7 mouse cellular contexts compared by ENCODE assay signal in the genomic region with DNA sequence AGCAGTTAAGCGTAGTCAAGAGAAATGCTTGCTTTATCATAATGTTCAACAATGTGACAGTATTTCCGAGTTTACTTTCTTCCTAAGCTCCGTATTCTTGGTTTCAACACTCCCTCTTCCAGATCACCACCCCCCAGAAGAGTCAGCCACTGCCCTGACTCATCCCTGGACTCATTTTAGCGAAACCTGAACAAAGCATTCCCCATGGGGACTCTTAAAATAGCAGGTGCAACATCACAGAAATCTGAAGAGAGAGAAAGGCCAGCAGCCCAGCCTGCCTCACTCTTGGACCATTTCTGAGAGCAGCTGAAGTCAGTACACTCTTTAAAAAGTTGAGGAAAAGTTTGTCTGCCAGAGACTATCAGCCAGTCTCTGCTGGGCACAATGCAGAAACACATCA. TPM values are rescaled to one million over a fixed set of nuclear protein-coding genes. Genes with fewer than 3 reads are reported as not detected.
A peak's percentile ranks its signal among the peaks of the same experiment; 100 is the strongest.
DNase-seq lines count a peak whose midpoint lies in the region; ATAC-seq and TF ChIP-seq lines count a peak whose summit lies in the region.

No protein-coding gene starts in this region.

- ATAC-seq in forebrain, embryonic 13.5 days: no peak
- ATAC-seq in stomach, embryonic 14.5 days (ENCODE audit: insufficient number of reproducible peaks, insufficient read depth, low FRiP score, low read depth): no peak

- H3K4me2 ChIP-seq in forebrain, embryonic 13.5 days: peak overlapping the region; percentile 89
- H3K4me2 ChIP-seq in stomach, embryonic 14.5 days (replicated peaks; ENCODE audit: low read depth, low read length): peak overlapping the region; percentile 68

- TF ChIP-seq POLR2A in lung, adult 2 months (IDR thresholded peaks at IDR 0.05; ENCODE audit: borderline replicate concordance, extremely low read depth, low read depth, low read length): no peak

- no peak overlapping the region for H3K27ac ChIP-seq in forebrain, embryonic 13.5 days
- no peak overlapping the region for H3K27ac ChIP-seq in limb, embryonic 10.5 days
- no peak overlapping the region; the same call in 1 of the 2 replicates for H3K27ac ChIP-seq in stomach, embryonic 14.5 days (ENCODE audit: low read length)

- peaks cover 3% of the 10 kb centered on the region; the same call in 1 of the 2 replicates for H3K4me1 ChIP-seq in lung, adult 2 months (ENCODE audit: control insufficient read depth, insufficient read depth, low read length)
- peaks cover 19% of the 10 kb centered on the region for H3K4me1 ChIP-seq in forebrain, embryonic 13.5 days
- peaks cover 22% of the 10 kb centered on the region for H3K4me1 ChIP-seq in limb, embryonic 10.5 days
- H3K4me1 ChIP-seq in stomach, embryonic 14.5 days (ENCODE audit: control insufficient read depth, insufficient read depth, low read length): 0 out of 2 replicates have a peak, but pooled peaks cover 2% of the 10 kb centered on the region

- 39% methylated on average over 4 of the region's 4 CpGs for WGBS in lung, adult 2 months
- WGBS in forebrain, embryonic 13.5 days: 55% methylated on average over 4 of the region's 4 CpGs
- WGBS in limb, embryonic 10.5 days: 81% methylated on average over 4 of the region's 4 CpGs
- 42% methylated on average over 4 of the region's 4 CpGs for WGBS in stomach, embryonic 14.5 days

- DNase-seq in lung, adult 2 months: no peak
- no peak for DNase-seq in lung, postnatal 25 days (ENCODE audit: low spot score)
- no peak for DNase-seq in limb, embryonic 10.5 days (ENCODE audit: low spot score)
- DNase-seq in thymus, postnatal 4 days: no peak
- DNase-seq in testis, postnatal 10 days (ENCODE audit: low spot score): no peak

- no peaks in the 10 kb centered on the region for H3K36me3 ChIP-seq in forebrain, embryonic 13.5 days (ENCODE audit: poor library complexity, severe bottlenecking)
- no peaks in the 10 kb centered on the region for H3K36me3 ChIP-seq in limb, embryonic 10.5 days
- H3K36me3 ChIP-seq in stomach, embryonic 14.5 days (ENCODE audit: control insufficient read depth, insufficient read depth, low read length): no peaks in the 10 kb centered on the region

- H3K27me3 ChIP-seq in forebrain, embryonic 13.5 days: peaks cover 28% of the 10 kb centered on the region
- 0 out of 2 replicates have a peak, but pooled peaks cover 7% of the 10 kb centered on the region for H3K27me3 ChIP-seq in limb, embryonic 10.5 days (ENCODE audit: low read depth, poor library complexity, severe bottlenecking)
- H3K27me3 ChIP-seq in stomach, embryonic 14.5 days (ENCODE audit: control insufficient read depth, insufficient read depth, low read length): no peaks in the 10 kb centered on the region

- peak overlapping the region; percentile 34 for H3K4me3 ChIP-seq in lung, adult 2 months (replicated peaks; ENCODE audit: extremely low read depth, low read depth, low read length)
- H3K4me3 ChIP-seq in forebrain, embryonic 13.5 days: peak overlapping the region; percentile 62
- H3K4me3 ChIP-seq in limb, embryonic 10.5 days: peak overlapping the region; percentile 81
- H3K4me3 ChIP-seq in stomach, embryonic 14.5 days (ENCODE audit: low read depth, low read length): peak overlapping the region; percentile 83

- H3K9me3 ChIP-seq in forebrain, embryonic 13.5 days (replicated peaks): no peaks in the 10 kb centered on the region
- H3K9me3 ChIP-seq in limb, embryonic 10.5 days (replicated peaks): no peaks in the 10 kb centered on the region
- no peaks in the 10 kb centered on the region for H3K9me3 ChIP-seq in stomach, embryonic 14.5 days (ENCODE audit: control insufficient read depth, low read depth, low read length)

- TF ChIP-seq CTCF in lung, adult 2 months (IDR thresholded peaks at IDR 0.05; ENCODE audit: insufficient read depth, low read length): no peak

- H3K9ac ChIP-seq in forebrain, embryonic 13.5 days: peak overlapping the region; percentile 46; the same call in 1 of the 2 replicates
- no peak overlapping the region for H3K9ac ChIP-seq in stomach, embryonic 14.5 days (replicated peaks; ENCODE audit: low read depth, low read length)

RNA-seq across cellular contexts. Expression of a gene that starts 2.4 kb away (rescaled TPM):
- 11.6 and 17.7 TPM in 2 replicates for polyA plus RNA-seq in lung, adult 2 months (2012; rRNA removed)
- 5.7 and 6.9 TPM in 2 replicates for polyA plus RNA-seq in forebrain, embryonic 13.5 days (2015; fragmentation: Nextera tagmentation; extraction: Ambion mirVana)
- polyA plus RNA-seq in limb, embryonic 10.5 days (2016; fragmentation: Nextera tagmentation; extraction: Ambion mirVana): 6.1 and 10.1 TPM in 2 replicates
- 16.4 and 17.0 TPM in 2 replicates for polyA plus RNA-seq in stomach, embryonic 14.5 days (2014; fragmentation: Nextera tagmentation; extraction: Ambion mirVana)
